Mouse (Mus musculus): ENCODE data around the gene Nusap1.

DNA sequence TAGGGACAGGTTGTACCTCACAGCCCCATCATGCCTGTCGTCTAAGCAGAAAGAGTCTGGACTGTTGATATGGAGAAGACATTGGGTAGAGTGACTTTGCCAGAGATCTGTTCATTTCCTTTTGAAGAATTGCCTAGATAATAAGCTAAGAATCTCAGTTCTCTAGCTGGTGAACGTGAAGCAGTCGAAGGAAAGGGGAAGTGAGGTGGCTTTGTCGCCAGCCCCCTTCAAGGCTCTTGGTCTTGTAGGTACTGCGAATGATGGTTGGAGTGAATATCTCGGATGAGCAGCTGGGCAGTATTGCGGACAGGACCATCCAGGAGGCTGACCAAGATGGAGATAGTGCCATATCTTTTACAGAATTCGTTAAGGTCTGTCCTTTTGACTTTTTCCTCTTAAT lies 33.8 kb upstream of the Nusap1 start:
- TF ChIP-seq EP300 (optimal IDR thresholded peaks at IDR 0.05) = no peak
- no peak for TF ChIP-seq CTCF (IDR thresholded peaks at IDR 0.05; ENCODE audit: low read depth)

All from stomach, postnatal 0 days (tissue).